Mouse (Mus musculus): ENCODE results near the gene Cbarp. TPM values are rescaled to one million over a fixed set of nuclear protein-coding genes. Genes with fewer than 3 reads are reported as not detected.
A peak's percentile ranks its signal among the peaks of the same experiment; 100 is the strongest.

Gene Cbarp
- polyA plus RNA-seq, 1 experiment from 2014 or later = 93.0 TPM

DNA sequence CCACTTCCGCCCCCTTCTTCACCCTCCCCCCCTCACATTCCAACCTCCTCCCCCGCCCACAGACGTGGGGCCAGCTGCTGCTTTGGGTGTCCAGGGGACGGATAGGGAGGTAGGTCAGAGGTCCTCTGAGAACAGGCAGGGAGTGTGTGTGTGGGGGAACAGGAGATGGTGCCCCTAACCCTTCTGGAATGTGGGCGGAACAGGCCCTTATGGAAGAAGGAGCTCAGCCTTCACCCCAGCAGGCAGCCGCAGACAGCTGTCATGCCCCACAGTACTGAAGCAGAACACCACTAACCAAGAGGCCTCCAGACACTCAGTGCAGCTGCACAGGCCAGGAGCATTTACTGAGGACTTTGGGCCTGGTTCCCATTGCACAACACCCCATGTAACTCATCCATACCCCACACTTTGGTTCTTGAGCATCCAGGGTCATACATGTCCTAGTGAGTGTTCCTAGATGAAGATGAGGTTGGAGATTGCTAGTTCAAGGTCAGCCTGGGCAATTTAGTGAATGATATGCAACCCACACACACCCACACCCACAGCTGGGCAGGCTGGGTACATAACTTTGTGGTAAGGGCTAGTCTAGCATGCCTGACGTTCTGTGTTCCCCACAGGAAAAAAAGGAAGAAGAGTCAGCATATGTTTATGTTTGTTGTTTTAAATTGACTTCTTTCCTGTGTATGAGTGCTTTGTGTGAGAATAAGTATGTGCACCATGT, 21.0 kb upstream of the Cbarp start:
- 11% methylated on average over 7 of the region's 7 CpGs for WGBS
- Histone ChIP-seq H3K4me1 (peaks cover 81% of the 10 kb centered on the region), H3K36me3 (peaks cover 11% of the 10 kb centered on the region), H3K9ac (replicated peaks) (peak overlapping the region; percentile 36; the same call in 1 of the 2 replicates), H3K9me3 (replicated peaks) (no peaks in the 10 kb centered on the region), H3K4me2 (peak overlapping the region; percentile 78), H3K4me3 (replicated peaks) (peak overlapping the region; percentile 44; the same call in 1 of the 2 replicates), H3K27me3 (replicated peaks) (no peaks in the 10 kb centered on the region), H3K27ac (replicated peaks) (peak overlapping the region; percentile 89)
- ATAC-seq (ENCODE audit: low FRiP score) = no peak

DNA sequence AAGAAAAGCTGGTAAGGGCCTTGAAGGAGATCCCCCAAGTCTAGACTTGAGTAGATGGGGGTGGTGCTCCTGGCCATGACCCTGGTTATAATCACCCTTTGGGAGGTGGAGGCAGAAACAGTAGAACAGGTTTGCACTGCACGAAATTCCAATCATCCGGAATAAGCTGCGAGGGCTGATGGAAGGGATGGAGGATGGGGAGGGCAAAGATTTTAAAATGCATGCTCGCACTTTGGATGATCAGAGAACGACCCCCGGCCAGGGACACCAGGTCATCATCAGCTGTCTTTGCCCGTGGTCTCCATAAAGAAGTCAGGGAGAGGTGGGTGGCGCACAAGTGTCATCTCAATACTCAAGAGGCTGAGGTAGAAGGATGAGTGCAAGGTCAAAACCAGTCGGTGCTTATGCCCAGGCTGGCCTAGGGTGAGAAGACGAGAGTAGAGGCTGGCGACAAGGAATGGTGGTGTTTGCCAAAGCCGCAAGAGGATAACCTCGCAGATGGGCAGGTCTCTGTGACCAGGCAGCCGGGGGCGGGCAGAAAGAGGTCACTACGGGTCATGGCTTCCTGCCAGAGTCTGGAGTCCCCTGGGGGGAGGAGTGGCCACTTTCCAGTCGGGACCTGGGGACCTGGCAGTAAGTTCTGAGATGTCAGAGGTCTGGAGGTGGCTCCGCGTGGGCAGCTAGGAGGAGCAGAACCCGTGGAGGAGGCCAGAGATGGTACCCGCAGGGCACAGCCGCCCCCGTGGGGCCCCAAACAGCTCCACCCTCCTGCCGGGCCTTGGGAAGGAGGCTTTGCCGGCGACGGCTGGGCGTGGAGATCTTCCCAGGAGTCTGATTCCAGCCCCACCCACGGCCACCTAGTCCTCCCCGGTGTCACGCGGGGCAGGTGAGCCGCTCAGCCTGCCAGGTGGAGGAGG, 20.1 kb upstream of the Cbarp start:
- H3K9me3 ChIP-seq (replicated peaks) = no peaks in the 10 kb centered on the region
- H3K4me2 ChIP-seq = peak overlapping the region; percentile 78
- H3K36me3 ChIP-seq = peaks cover 21% of the 10 kb centered on the region
- no peak for ATAC-seq (ENCODE audit: low FRiP score)
- 2% methylated on average over 33 of the region's 33 CpGs for WGBS
- H3K4me3 ChIP-seq (replicated peaks) = peak overlapping the region; percentile 44
- H3K27me3 ChIP-seq (replicated peaks) = no peaks in the 10 kb centered on the region
- H3K9ac ChIP-seq (replicated peaks) = peak overlapping the region; percentile 36
- peak overlapping the region; percentile 89 for H3K27ac ChIP-seq (replicated peaks)
- H3K4me1 ChIP-seq = peaks cover 78% of the 10 kb centered on the region

DNA sequence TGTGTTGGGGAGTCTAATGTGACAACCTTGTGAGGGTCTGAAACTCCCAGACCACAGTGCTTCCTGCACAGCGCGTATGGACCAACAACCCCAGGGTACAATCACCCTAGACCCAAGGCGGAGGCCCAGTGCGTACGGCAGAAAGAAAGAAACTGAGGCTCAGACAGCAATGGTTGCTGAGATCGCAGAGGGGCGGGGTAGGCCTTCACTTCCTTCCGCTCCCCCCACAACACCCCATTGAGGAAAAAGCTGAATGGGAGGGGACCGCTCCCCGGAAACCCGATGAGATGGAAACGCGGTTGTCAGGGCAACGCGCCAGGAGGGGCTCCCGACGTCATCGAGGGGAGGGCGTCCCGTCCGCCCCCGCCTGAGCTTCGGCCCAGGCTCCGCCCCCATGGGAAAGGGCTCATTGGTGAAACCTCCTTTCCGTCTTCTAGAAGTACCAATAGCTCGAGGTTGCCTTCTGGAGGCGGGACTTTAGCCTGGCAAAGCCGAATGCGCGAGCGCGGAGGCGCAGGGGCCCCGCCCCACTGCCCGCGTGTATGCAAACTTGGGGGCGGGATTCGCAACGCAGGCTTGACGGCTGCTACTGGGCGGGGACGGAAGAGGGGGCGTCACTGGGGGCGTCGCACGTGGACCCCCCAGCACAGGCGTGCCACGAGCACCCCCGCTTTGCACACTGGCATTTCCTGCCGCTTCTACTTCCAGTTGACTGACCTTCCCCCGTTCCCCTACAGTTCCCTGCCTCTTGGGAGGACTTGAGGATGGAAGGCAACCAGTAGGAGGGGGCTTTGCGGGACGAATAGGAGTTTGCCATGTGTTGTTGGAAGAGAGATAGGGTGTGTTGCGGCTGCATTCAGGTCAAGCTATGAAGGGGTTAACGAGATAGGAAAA, 19.2 kb upstream of the Cbarp start:
- ATAC-seq (ENCODE audit: low FRiP score) = peak; percentile 89
- Histone ChIP-seq H3K4me1 (peaks cover 79% of the 10 kb centered on the region), H3K4me2 (peak overlapping the region; percentile 78), H3K27ac (replicated peaks) (peak overlapping the region; percentile 89), H3K9me3 (replicated peaks) (no peaks in the 10 kb centered on the region), H3K9ac (replicated peaks) (peak overlapping the region; percentile 52), H3K27me3 (replicated peaks) (no peaks in the 10 kb centered on the region), H3K4me3 (replicated peaks) (peak overlapping the region; percentile 44), H3K36me3 (peaks cover 30% of the 10 kb centered on the region)
- WGBS = under 1% methylated on average over 55 of the region's 55 CpGs

DNA sequence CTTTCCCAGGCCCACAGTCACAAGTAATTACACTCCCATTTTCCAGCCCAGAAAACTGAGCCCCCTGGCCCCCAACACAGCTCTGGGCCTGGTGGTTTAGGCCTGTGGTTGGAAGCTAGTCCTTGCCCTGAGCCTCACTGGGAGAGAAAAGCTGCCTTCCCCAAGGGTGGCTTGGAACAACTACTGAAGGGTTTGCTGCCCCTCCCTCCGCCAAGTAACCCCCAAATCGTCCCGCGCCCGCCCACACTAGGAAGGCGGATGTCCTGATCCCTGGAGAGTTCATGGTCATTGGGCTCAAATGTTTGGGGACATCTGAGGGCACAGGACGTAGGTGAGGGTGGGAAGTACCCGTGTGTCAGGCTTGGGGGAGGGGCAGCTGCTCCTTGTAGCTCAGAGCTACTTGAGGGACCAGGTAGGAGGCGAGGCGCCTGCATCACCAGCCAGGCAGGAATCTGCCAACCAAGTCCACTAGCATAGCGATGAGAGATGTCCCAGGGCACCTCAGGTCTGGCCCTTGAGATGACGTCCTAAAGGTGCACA, 18.5 kb upstream of the Cbarp start:
- peaks cover 79% of the 10 kb centered on the region for H3K4me1 ChIP-seq
- H3K27ac ChIP-seq (replicated peaks) = peak overlapping the region; percentile 89
- peak overlapping the region; percentile 44 for H3K4me3 ChIP-seq (replicated peaks)
- 9% methylated on average over 12 of the region's 12 CpGs for WGBS
- no peaks in the 10 kb centered on the region for H3K27me3 ChIP-seq (replicated peaks)
- peak overlapping the region; percentile 52 for H3K9ac ChIP-seq (replicated peaks)
- H3K9me3 ChIP-seq (replicated peaks) = no peaks in the 10 kb centered on the region
- peak; percentile 36; the same call in 1 of the 2 replicates for ATAC-seq (ENCODE audit: low FRiP score)
- peaks cover 37% of the 10 kb centered on the region for H3K36me3 ChIP-seq
- peak overlapping the region; percentile 78 for H3K4me2 ChIP-seq

DNA sequence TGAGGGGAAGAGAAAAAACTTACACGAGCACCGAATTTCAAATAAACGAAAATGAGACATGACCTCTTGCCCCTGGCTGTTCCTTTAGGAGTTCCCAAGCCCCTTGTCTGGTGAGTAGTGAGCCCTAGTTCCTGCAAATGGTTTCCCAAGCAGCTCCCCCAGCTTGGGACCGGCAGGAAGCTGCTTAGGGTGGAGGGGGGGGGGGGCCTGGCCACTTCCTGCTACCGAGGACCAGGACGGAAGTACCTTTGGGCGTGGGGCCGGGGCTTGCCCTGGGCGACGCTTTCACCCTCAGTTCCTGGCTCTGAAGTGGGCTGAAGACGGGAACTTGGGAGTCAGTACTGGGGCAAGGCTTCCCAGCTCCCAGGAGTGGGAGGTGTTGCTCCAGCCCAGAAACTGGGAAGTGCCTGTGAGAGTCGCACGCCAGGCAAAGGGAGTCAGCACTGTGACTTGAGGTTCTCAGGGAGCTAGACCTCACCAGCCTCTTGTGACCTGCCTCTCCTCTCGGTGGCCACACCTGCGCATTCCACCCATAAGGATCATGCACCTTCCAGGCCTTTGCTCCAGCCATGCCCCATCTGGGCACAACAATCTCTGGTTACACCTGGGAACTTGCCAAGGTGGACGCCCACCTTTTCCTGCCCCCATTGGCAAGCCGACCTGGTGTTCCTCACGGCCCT, 17.8 kb upstream of the Cbarp start:
- ATAC-seq (ENCODE audit: low FRiP score) = no peak
- 13% methylated on average over 18 of the region's 18 CpGs for WGBS

DNA sequence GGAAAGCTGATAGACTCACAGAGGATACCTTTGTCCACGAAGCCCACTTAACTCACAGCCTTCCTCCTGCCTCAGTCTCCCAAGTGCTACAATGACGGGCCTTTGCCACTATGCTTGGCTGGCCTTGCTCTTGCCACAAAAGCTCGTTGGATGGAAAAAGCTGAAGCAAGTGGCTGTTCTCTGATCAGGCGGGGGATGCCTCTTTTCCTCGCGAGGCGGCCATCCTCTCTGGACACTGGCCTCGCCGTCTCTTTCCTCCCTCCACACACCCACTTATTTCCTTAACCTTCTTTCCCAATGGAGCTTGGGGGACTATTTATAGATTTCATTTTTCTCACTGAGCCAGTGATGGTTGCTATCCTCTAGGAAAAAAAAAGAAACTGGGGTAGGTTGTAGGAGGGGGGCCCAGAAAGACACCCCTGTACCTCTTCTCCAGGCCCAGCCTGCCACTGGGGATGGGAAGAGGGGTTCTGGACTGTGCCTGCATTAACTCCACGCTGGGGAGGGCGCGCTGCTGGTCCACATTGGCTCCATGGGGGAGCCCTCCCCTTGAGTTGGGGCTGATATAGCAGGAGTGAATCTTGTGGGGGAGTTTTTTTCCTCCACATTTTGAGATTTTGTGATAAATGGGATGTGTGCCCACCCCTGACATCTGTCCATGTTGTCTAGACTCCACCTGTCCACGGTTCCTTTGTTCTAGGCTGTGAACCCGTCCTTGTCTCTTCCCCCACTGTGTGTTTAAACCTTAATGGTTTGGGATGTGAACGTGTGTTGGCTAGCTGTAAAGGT, 16.7 kb upstream of the Cbarp start:
- Histone ChIP-seq H3K4me2 (no peak overlapping the region), H3K9me3 (replicated peaks) (no peaks in the 10 kb centered on the region), H3K9ac (replicated peaks) (no peak overlapping the region; the same call in 1 of the 2 replicates), H3K4me1 (peaks cover 88% of the 10 kb centered on the region), H3K27ac (replicated peaks) (peak overlapping the region; percentile 89), H3K27me3 (replicated peaks) (no peaks in the 10 kb centered on the region), H3K4me3 (replicated peaks) (no peak overlapping the region), H3K36me3 (peaks cover 52% of the 10 kb centered on the region)
- 52% methylated on average over 15 of the region's 15 CpGs for WGBS
- ATAC-seq (ENCODE audit: low FRiP score) = no peak

More for the DNA sequence above, 17.8 kb upstream of the Cbarp start:
- peak overlapping the region; percentile 7; the same call in 1 of the 2 replicates for H3K9ac ChIP-seq (replicated peaks)
- H3K4me1 ChIP-seq = peaks cover 80% of the 10 kb centered on the region
- H3K4me3 ChIP-seq (replicated peaks) = 0 out of 2 replicates have a peak overlapping the region, but pooled peaks have one; percentile 1
- H3K27ac ChIP-seq (replicated peaks) = peak overlapping the region; percentile 89
- no peaks in the 10 kb centered on the region for H3K27me3 ChIP-seq (replicated peaks)
- no peaks in the 10 kb centered on the region for H3K9me3 ChIP-seq (replicated peaks)
- peak overlapping the region; percentile 78 for H3K4me2 ChIP-seq
- peaks cover 44% of the 10 kb centered on the region for H3K36me3 ChIP-seq

DNA sequence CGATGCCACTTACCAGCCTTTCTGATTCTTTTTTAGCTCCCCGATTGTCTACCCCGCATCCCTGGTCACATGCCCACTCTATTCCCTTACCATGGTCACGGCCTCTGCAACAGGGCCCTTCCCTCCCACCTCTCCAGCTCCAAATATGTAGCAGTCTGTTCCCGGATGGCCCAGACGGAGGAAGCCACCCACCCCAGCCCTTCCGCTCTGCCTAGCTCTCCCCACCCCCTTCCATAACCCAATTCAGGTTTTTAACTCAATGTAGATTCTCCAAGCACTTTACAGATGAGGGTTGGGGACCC, 16.1 kb upstream of the Cbarp start:
- Histone ChIP-seq H3K4me3 (replicated peaks) (no peak overlapping the region), H3K9me3 (replicated peaks) (no peaks in the 10 kb centered on the region), H3K4me2 (no peak overlapping the region), H3K27ac (replicated peaks) (peak overlapping the region; percentile 52), H3K4me1 (peaks cover 89% of the 10 kb centered on the region), H3K36me3 (peaks cover 56% of the 10 kb centered on the region), H3K9ac (replicated peaks) (no peak overlapping the region), H3K27me3 (replicated peaks) (no peaks in the 10 kb centered on the region)
- no peak for ATAC-seq (ENCODE audit: low FRiP score)
- WGBS = 59% methylated on average over 7 of the region's 7 CpGs

DNA sequence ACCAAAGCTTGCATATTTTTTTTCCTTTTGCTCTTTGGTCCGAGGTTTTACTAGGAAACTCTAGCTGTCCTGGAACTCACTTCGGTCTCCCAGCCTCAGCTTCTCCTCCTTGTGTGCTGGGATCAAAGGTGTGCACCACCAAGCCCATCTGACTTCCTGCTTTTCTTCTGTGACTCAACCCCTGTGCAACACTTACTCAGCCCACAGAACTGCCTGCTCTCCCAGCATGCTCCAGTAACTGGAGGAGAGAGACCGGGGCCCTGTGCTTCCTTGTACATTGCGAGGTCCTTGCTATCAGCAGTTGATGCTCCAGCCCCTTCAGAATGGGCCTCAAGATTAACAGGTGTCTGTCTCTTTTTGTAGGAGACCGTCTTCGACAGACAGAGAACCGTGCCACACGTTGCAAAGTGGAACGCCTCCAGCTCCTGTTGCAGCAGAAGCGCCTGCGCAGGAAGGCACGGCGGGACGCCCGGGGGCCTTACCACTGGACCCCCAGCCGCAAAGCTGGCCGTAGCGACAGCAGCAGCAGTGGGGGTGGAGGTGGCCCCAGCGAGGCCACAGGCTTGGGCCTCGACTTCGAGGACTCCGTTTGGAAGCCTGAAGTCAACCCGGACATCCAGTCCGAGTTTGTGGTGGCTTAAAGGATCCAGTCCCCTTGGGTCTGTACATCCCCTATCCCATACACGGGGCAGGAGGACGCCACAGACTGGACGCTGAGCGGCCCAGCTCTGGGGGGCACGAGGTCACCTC, 15.5 kb upstream of the Cbarp start:
- no peak overlapping the region for H3K4me3 ChIP-seq (replicated peaks)
- no peak overlapping the region for H3K9ac ChIP-seq (replicated peaks)
- no peak for ATAC-seq (ENCODE audit: low FRiP score)
- WGBS = 91% methylated on average over 29 of the region's 29 CpGs
- peaks cover 87% of the 10 kb centered on the region for H3K4me1 ChIP-seq
- no peaks in the 10 kb centered on the region for H3K9me3 ChIP-seq (replicated peaks)
- H3K27ac ChIP-seq (replicated peaks) = peak overlapping the region; percentile 52
- H3K36me3 ChIP-seq = peaks cover 56% of the 10 kb centered on the region
- H3K27me3 ChIP-seq (replicated peaks) = no peaks in the 10 kb centered on the region
- H3K4me2 ChIP-seq = no peak overlapping the region

DNA sequence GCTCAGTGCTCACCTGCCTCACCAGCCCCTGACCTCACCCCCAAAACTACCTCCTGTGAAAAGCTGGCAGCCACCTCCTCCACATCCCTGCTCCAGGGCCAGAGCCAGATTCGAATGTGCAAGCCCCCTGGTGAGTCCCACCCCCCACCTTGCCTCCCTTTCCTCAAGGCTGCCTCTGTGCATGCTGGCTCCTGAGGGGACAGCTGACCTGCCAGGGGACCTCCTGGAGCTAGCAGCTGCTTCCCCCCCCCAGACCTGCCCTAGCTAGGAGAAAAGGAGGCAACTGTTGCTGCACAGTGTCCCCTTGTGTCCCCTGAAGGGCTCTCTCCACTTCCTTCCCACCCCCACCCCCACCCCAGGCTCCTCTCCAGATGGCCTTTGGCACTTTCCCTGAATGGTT, 14.6 kb upstream of the Cbarp start:
- peak overlapping the region; percentile 52 for H3K27ac ChIP-seq (replicated peaks)
- 31% methylated on average over 1 of the region's 1 CpGs for WGBS
- ATAC-seq (ENCODE audit: low FRiP score) = no peak
- H3K36me3 ChIP-seq = peaks cover 56% of the 10 kb centered on the region
- peaks cover 78% of the 10 kb centered on the region for H3K4me1 ChIP-seq
- H3K27me3 ChIP-seq (replicated peaks) = no peaks in the 10 kb centered on the region
- no peaks in the 10 kb centered on the region for H3K9me3 ChIP-seq (replicated peaks)
- H3K4me2 ChIP-seq = no peak overlapping the region
- no peak overlapping the region for H3K4me3 ChIP-seq (replicated peaks)
- no peak overlapping the region for H3K9ac ChIP-seq (replicated peaks)

All from neural tube, embryonic 15.5 days (tissue).